Mouse (Mus musculus) mesoderm, embryonic 11.5 days (tissue): Measurements from ENCODE around the gene Hdhd3.

Source experiments
- DNase-seq: peaks from one replicate; pipeline ENCODE4 v3.0.0-alpha.2; 2012; ENCODE audit warnings: low read depth, low spot score

The Hdhd3 gene

GRCm38 (mm10) chr4:62503374-62503970 is at the start of gene Hdhd3:
Gene Hdhd3 (minus strand): TSS chr4:62503467.
- no peak for DNase-seq

GRCm38 (mm10) chr4:62551966-62552365 is 48.7 kb upstream of the Hdhd3 start:
- no peak for DNase-seq

GRCm38 (mm10) chr4:62544801-62545200 is 41.5 kb upstream of the Hdhd3 start:
- no peak for DNase-seq

GRCm38 (mm10) chr4:62543782-62544181 is 40.5 kb upstream of the Hdhd3 start:
- no peak for DNase-seq

- DNase-seq: no peak
Measured at GRCm38 (mm10) chr4:62541802-62542201, 38.5 kb upstream of the Hdhd3 start.

- DNase-seq: no peak
Measured at GRCm38 (mm10) chr4:62533729-62534128, 30.5 kb upstream of the Hdhd3 start.

GRCm38 (mm10) chr4:62527655-62528054 is 24.4 kb upstream of the Hdhd3 start:
- DNase-seq: no peak

GRCm38 (mm10) chr4:62526256-62526655 is 23.0 kb upstream of the Hdhd3 start:
- DNase-seq: no peak

- DNase-seq: no peak
Measured at GRCm38 (mm10) chr4:62525489-62525811, 22.2 kb upstream of the Hdhd3 start.

- peak; percentile 99 for DNase-seq
Measured at GRCm38 (mm10) chr4:62524651-62525488, 21.6 kb upstream of the Hdhd3 start, which contains the start of the genes Pole3 and 4933430I17Rik. Gene Pole3 (minus strand): TSS chr4:62525068. Gene 4933430I17Rik (plus strand): TSS chr4:62525369.

GRCm38 (mm10) chr4:62520892-62521400 is 17.7 kb upstream of the Hdhd3 start:
- no peak for DNase-seq

- DNase-seq: peak; percentile 95
Measured at GRCm38 (mm10) chr4:62519849-62520233, 16.6 kb upstream of the Hdhd3 start, which contains the start of gene Alad. Gene Alad (minus strand): TSS chr4:62519918.

GRCm38 (mm10) chr4:62519122-62519848 is 16.0 kb upstream of the Hdhd3 start:
- no peak for DNase-seq

GRCm38 (mm10) chr4:62518416-62519121 is 15.3 kb upstream of the Hdhd3 start:
- no peak for DNase-seq

GRCm38 (mm10) chr4:62517538-62518415 is 14.5 kb upstream of the Hdhd3 start:
- DNase-seq: no peak

GRCm38 (mm10) chr4:62517046-62517445 is 13.8 kb upstream of the Hdhd3 start:
- no peak for DNase-seq

GRCm38 (mm10) chr4:62516579-62516978 is 13.3 kb upstream of the Hdhd3 start:
- DNase-seq: no peak

GRCm38 (mm10) chr4:62516079-62516478 is 12.8 kb upstream of the Hdhd3 start:
- no peak for DNase-seq

- DNase-seq: no peak
Measured at GRCm38 (mm10) chr4:62515490-62515889, 12.2 kb upstream of the Hdhd3 start.

- DNase-seq: no peak
Measured at GRCm38 (mm10) chr4:62514995-62515394, 11.7 kb upstream of the Hdhd3 start.
